Mouse (Mus musculus) CH12.LX (cell line): ENCODE results near the gene Hand1. TPM values are rescaled to one million over a fixed set of nuclear protein-coding genes. Genes with fewer than 3 reads are reported as not detected.

ENCODE experiments used
- DNase-seq: peaks from one replicate; pipeline ENCODE4 v3.0.0-alpha.2; 2013; ENCODE audit errors: extremely low read depth
- H3K27ac ChIP-seq: 2 replicates; pipeline ENCODE4 v1.5.1; 2012; ENCODE audit warnings: low read depth, mild to moderate bottlenecking, control low read depth, moderate library complexity; ENCODE audit not compliant: insufficient read depth
- H3K27me3 ChIP-seq: replicated peaks from 2 replicates; pipeline ENCODE3; 2012; ENCODE audit warnings: inconsistent platforms
- H3K36me3 ChIP-seq, 2 experiments: replicated peaks in 1 of 2; 2 replicates each; pipeline versions ENCODE3 to v1.6.1; 2012; ENCODE audit warnings: inconsistent platforms in 1 of 2, low read length in 1 of 2, mild to moderate bottlenecking in 1 of 2, mixed read lengths in 1 of 2, moderate library complexity in 1 of 2; ENCODE audit not compliant: control insufficient read depth in 1 of 2, insufficient read depth in 1 of 2
- H3K4me1 ChIP-seq, 2 experiments: 2 replicates each; pipeline ENCODE4 v1.6.1; 2012; ENCODE audit warnings: inconsistent platforms in 1 of 2, moderate library complexity in 1 of 2; ENCODE audit not compliant: insufficient read depth in 2 of 2, control insufficient read depth in 1 of 2
- H3K4me2 ChIP-seq: 2 replicates; pipeline ENCODE4 v1.6.1; 2012; ENCODE audit warnings: low read depth, mild to moderate bottlenecking, control low read depth; ENCODE audit not compliant: poor library complexity, insufficient read depth, severe bottlenecking
- H3K4me3 ChIP-seq, 3 experiments: fragments of 150-350 bp in 1 of 3; sonication (generic) in 1 of 3; replicated peaks in 1 of 3; 2 replicates each; pipeline versions ENCODE3 to v1.5.1; 2011 to 2012; ENCODE audit warnings: low read depth in 2 of 3, low read length in 2 of 3, mild to moderate bottlenecking in 2 of 3, moderate library complexity in 2 of 3, control low read depth in 1 of 3, improper control_type of control experiment in 1 of 3, inconsistent platforms in 1 of 3, mixed read lengths in 1 of 3; ENCODE audit not compliant: poor library complexity in 1 of 3
- H3K79me2 ChIP-seq: replicated peaks from 2 replicates; pipeline ENCODE4 v1.6.1; 2012; ENCODE audit warnings: mild to moderate bottlenecking, moderate library complexity; ENCODE audit not compliant: control insufficient read depth, poor library complexity, insufficient read depth, severe bottlenecking; ENCODE audit errors: extremely low read depth
- H3K9ac ChIP-seq: 2 replicates; pipeline ENCODE4 v1.6.1; 2012; ENCODE audit warnings: low read depth, mild to moderate bottlenecking, control low read depth, moderate library complexity; ENCODE audit not compliant: insufficient read depth
- H3K9me3 ChIP-seq: replicated peaks from 2 replicates; pipeline ENCODE3; 2012; ENCODE audit warnings: low read length, inconsistent platforms, mixed read lengths
- BHLHE40 ChIP-seq: IDR thresholded peaks from 2 replicates; pipeline ENCODE4 v1.6.1; 2011; ENCODE audit warnings: mild to moderate bottlenecking, low read depth, low read length, improper control_type of control experiment
- CHD2 ChIP-seq: IDR thresholded peaks from 2 replicates; pipeline ENCODE4 v1.6.1; 2011; ENCODE audit warnings: low read length, improper control_type of control experiment
- CTCF ChIP-seq, 2 experiments: IDR thresholded peaks in 1 of 2; conservative IDR thresholded peaks in 1 of 2; 2 replicates each; pipeline ENCODE4 v1.5.1; 2011 to 2012; ENCODE audit warnings: low read depth in 2 of 2, low read length in 2 of 2, improper control_type of control experiment in 1 of 2, inconsistent platforms in 1 of 2, mild to moderate bottlenecking in 1 of 2, moderate library complexity in 1 of 2
- E2F4 ChIP-seq: IDR thresholded peaks from 2 replicates; pipeline ENCODE4 v1.6.1; 2011; ENCODE audit warnings: low read depth, low read length, improper control_type of control experiment; ENCODE audit not compliant: insufficient replicate concordance
- ELF1 ChIP-seq: IDR thresholded peaks from 2 replicates; pipeline ENCODE4 v1.6.1; 2014; ENCODE audit warnings: low read depth, mild to moderate bottlenecking, inconsistent platforms, low read length, improper control_type of control experiment
- EP300 ChIP-seq: IDR thresholded peaks from 2 replicates; pipeline ENCODE4 v1.6.1; 2011; ENCODE audit warnings: low read length, improper control_type of control experiment
- GABPA ChIP-seq: IDR thresholded peaks from 2 replicates; pipeline ENCODE4 v1.6.1; 2012; ENCODE audit warnings: low read depth, low read length, improper control_type of control experiment, inconsistent platforms; ENCODE audit not compliant: insufficient replicate concordance
- JUN ChIP-seq: IDR thresholded peaks from 2 replicates; pipeline ENCODE4 v1.6.1; 2011; ENCODE audit warnings: low read depth, mild to moderate bottlenecking, low read length, improper control_type of control experiment, moderate library complexity; ENCODE audit not compliant: insufficient read depth
- MAFK ChIP-seq: IDR thresholded peaks from 2 replicates; pipeline ENCODE4 v1.6.1; 2011; ENCODE audit warnings: low read length, improper control_type of control experiment; ENCODE audit not compliant: insufficient replicate concordance
- MAX ChIP-seq: IDR thresholded peaks from 2 replicates; pipeline ENCODE4 v1.6.1; 2011; ENCODE audit warnings: low read length, improper control_type of control experiment
- MAZ ChIP-seq: IDR thresholded peaks from 2 replicates; pipeline ENCODE4 v1.6.1; 2012; ENCODE audit warnings: low read depth, mild to moderate bottlenecking, inconsistent platforms, low read length, improper control_type of control experiment, moderate library complexity
- MXI1 ChIP-seq: IDR thresholded peaks from 2 replicates; pipeline ENCODE4 v1.6.1; 2011; ENCODE audit warnings: mild to moderate bottlenecking, low read depth, low read length, improper control_type of control experiment
- MYC ChIP-seq: IDR thresholded peaks from 2 replicates; pipeline ENCODE4 v1.6.1; 2011; ENCODE audit warnings: low read depth, mild to moderate bottlenecking, improper control_type of control experiment, low read length
- NELFE ChIP-seq: IDR thresholded peaks from 2 replicates; pipeline ENCODE4 v1.6.1; 2011; ENCODE audit warnings: low read depth, low read length, improper control_type of control experiment
- NRF1 ChIP-seq: IDR thresholded peaks from 2 replicates; pipeline ENCODE4 v1.6.1; 2014; ENCODE audit warnings: low read depth, mild to moderate bottlenecking, inconsistent platforms, low read length, improper control_type of control experiment, moderate library complexity
- PAX5 ChIP-seq: IDR thresholded peaks from 2 replicates; pipeline ENCODE4 v1.6.1; 2012; ENCODE audit warnings: low read length, inconsistent platforms, mixed read lengths
- POLR2A ChIP-seq: IDR thresholded peaks from 2 replicates; pipeline ENCODE4 v1.6.1; 2011; ENCODE audit warnings: low read depth, mild to moderate bottlenecking, improper control_type of control experiment, low read length
- POLR2AphosphoS2 ChIP-seq: IDR thresholded peaks from 2 replicates; pipeline ENCODE4 v1.6.1; 2011; ENCODE audit warnings: low read depth, low read length, improper control_type of control experiment
- SMC3 ChIP-seq: IDR thresholded peaks from 2 replicates; pipeline ENCODE4 v1.6.1; 2011; ENCODE audit warnings: low read depth, low read length, improper control_type of control experiment
- UBTF ChIP-seq: IDR thresholded peaks from 2 replicates; pipeline ENCODE4 v1.6.1; 2012; ENCODE audit warnings: low read depth, mild to moderate bottlenecking, inconsistent platforms, low read length, improper control_type of control experiment, moderate library complexity
- USF2 ChIP-seq: conservative IDR thresholded peaks from 2 replicates; pipeline ENCODE4 v1.6.1; 2011; ENCODE audit warnings: low read depth, low read length, improper control_type of control experiment
- ZKSCAN1 ChIP-seq: IDR thresholded peaks from 2 replicates; pipeline ENCODE4 v1.6.1; 2012; ENCODE audit warnings: low read depth, inconsistent platforms, low read length, improper control_type of control experiment, borderline replicate concordance
- ZMIZ1 ChIP-seq: IDR thresholded peaks from 2 replicates; pipeline ENCODE4 v1.6.1; 2012; ENCODE audit warnings: low read depth, mild to moderate bottlenecking, inconsistent platforms, low read length, improper control_type of control experiment
- ZNF384 ChIP-seq: IDR thresholded peaks from 2 replicates; pipeline ENCODE4 v1.6.1; 2012; ENCODE audit warnings: low read depth, low read length, improper control_type of control experiment, inconsistent platforms
- dilution Hi-C: fragments of 300-500 bp; cut with MboI; formaldehyde crosslinking; loops from 2 replicates; pipeline ENCODE4 v1.14.3; 2020; ENCODE audit warnings: low sequenced_read_pairs; ENCODE audit not compliant: extremely low pct_unique_long_range_greater_than_20kb, extremely low pct_ligation_motif_present
- in situ Hi-C: fragments of 300-500 bp; cut with MboI; formaldehyde crosslinking; loops from 3 replicates; pipeline ENCODE4 v1.14.3; 2019; ENCODE audit warnings: low sequenced_read_pairs, low pct_ligation_motif_present, low pct_unique_long_range_greater_than_20kb, mixed read lengths
- polyA plus RNA-seq: library from polyadenylated mRNA; unstranded; fragments of >175 nt; gene quantifications from 2 replicates; pipeline ENCODE4 v1.2.1, GENCODE M21; 2012; ENCODE audit warnings: low read depth; ENCODE audit not compliant: insufficient read length
- total RNA-seq, 2 experiments: library from RNA; depleted of rRNA; stranded (reverse); fragments of 300-350 nt in 1 of 2; fragments of >200 nt in 1 of 2; gene quantifications; 2 replicates each; pipeline ENCODE4 v1.2.3; 2012 to 2014

Hand1 gene
- total and polyA plus RNA-seq, 3 experiments: not detected

DNA sequence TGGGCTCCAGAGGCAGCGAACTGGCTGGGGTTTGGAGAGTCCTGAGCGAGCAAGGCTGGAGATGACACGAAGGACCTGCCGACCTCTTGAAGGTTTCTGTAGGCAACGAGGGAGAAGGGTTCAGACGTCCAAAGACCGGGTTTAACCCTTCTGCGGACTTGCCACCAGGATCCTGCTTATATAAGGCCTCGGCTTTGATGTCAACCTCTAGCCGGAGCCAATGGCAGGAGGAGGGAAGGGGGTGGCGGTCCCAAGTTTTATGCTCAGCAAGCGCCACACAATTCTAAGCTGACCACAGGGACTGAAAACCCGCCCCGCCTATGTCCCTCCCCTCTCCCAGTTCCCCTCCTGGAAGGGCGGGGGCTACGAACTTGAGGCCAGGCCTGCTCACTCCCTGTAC lies 757 bp downstream of the Hand1 start:
- Histone ChIP-seq H3K36me3 (no peaks in the 10 kb centered on the region), H3K9ac (no peak overlapping the region), H3K9me3 (no peaks in the 10 kb centered on the region), H3K27ac (no peak overlapping the region), H3K27me3 (peaks cover 91% of the 10 kb centered on the region), H3K79me2 (no peaks in the 10 kb centered on the region)
- dilution Hi-C loops: no loop called here
- no peak for DNase-seq
- no peak for TF ChIP-seq PAX5
- TF ChIP-seq, all 38 proteins: peak for 0
- Histone ChIP-seq H3K4me3 (no peak overlapping the region), H3K4me1 (no peaks in the 10 kb centered on the region), H3K4me2 (no peak overlapping the region)
- in situ Hi-C loops: no loop called here

DNA sequence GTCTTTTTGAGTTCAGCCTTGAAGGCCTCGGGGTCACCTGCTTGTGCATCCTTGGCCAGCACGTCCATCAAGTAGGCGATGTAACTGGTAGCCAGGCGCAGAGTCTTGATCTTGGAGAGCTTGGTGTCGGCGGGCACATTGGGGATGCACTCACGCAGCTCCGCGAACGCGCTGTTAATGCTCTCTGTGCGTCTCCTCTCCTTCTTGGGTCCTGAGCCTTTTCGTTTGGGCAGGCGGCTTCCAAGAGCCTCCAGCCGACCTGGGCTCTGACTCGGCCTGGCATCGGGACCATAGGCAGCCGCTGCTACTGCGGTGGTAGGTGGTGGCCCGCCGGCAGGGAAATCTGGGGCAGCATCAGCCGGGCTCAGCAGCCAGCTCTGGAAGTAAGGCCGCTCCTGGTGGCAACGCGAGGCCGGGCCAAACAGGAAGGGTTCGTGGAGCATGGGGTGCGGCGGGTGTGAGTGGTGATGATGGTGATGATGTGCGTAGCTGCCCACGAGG lies 1.3 kb downstream of the Hand1 start:
- no peak for TF ChIP-seq ELF1
- TF ChIP-seq GABPA: no peak
- TF ChIP-seq ZNF384: no peak
- no peak for TF ChIP-seq MAZ
- TF ChIP-seq CTCF (conservative IDR thresholded peaks at IDR 0.05 in 1 of 2, IDR thresholded peaks at IDR 0.05 in 1 of 2; ENCODE audit: low read depth in 2 of 2, low read length in 2 of 2): no peak
- no peak for TF ChIP-seq POLR2AphosphoS2
- no peak for TF ChIP-seq UBTF
- Histone ChIP-seq H3K27ac (no peak overlapping the region), H3K9me3 (no peaks in the 10 kb centered on the region), H3K79me2 (no peaks in the 10 kb centered on the region), H3K9ac (no peak overlapping the region), H3K4me3 (no peak overlapping the region), H3K4me2 (no peak overlapping the region), H3K27me3 (peaks cover 91% of the 10 kb centered on the region), H3K36me3 (no peaks in the 10 kb centered on the region), H3K4me1 (no peaks in the 10 kb centered on the region)
- in situ Hi-C loops (no loop called here), dilution Hi-C loops (no loop called here)
- no peak for DNase-seq

DNA sequence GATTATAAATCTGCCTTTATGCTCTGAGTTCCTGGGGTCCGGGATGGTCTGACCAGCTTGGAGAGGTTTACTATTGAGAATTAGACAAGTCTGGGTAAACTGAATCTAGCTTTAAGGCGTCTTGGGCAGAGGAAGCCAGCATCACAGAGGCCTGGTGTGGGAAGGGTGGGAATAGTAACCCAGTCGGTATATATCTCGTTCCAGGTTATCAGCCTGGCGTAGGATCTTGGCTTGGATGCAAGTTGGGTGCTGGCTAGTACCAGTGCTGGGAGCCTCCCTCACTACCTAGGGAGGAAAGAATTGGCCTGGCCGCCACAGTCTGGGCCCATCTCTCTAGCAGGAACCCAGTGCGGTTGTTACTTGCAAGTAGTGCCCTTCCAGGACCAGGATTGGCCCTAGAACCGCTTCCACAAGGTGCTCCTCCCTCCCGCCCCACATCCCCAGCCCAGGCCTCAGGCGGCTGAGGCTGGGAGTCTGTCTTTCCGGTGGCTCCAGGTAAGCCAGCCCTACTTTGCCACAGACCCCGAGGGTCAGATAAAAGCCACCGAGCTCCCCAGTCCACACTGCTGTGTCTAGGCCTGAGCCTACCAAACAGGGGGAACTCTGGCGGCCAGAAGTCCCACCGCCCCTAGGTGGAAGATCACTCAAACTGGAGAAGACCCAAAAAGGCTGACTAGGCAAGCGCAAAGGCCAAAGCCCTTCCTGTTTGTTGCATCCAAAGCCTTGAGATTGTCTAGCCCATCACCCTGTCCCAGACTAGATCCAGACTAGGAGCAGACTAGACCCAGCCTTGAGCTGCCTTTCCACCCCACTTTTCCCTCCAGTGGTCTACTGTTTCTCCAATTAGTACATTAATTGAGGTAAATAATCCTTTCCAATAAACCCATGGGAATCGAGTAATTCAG lies 2.5 kb downstream of the Hand1 start:
- H3K79me2 ChIP-seq: no peaks in the 10 kb centered on the region
- H3K36me3 ChIP-seq: no peaks in the 10 kb centered on the region
- TF ChIP-seq BHLHE40 (no peak), E2F4 (no peak), MAX (no peak), POLR2A (no peak), ZMIZ1 (no peak), MXI1 (no peak), USF2 (no peak), CHD2 (no peak), NELFE (no peak), MAFK (no peak), ZKSCAN1 (no peak), MYC (no peak), JUN (no peak), SMC3 (no peak), UBTF (no peak), NRF1 (no peak), EP300 (no peak)
- TF ChIP-seq, all 38 proteins: peak for 0
- H3K4me3 ChIP-seq: no peak overlapping the region
- no peaks in the 10 kb centered on the region for H3K9me3 ChIP-seq
- no peak for DNase-seq
- no peak overlapping the region for H3K27ac ChIP-seq
- dilution Hi-C loops: no loop called here
- in situ Hi-C loops: no loop called here
- H3K27me3 ChIP-seq: peaks cover 83% of the 10 kb centered on the region
- H3K9ac ChIP-seq: no peak overlapping the region
- H3K4me2 ChIP-seq: no peak overlapping the region
- H3K4me1 ChIP-seq: no peaks in the 10 kb centered on the region
